Mouse (Mus musculus) heart, postnatal 25 days (tissue): ENCODE data around the gene Ckb. TPM values are rescaled to one million over a fixed set of nuclear protein-coding genes. Genes with fewer than 3 reads are reported as not detected.

Experiments
- DNase-seq: peaks from one replicate; pipeline ENCODE4 v3.0.0; 2022; ENCODE audit warnings: low spot score
- intact Hi-C: fragments of 180-260 bp; cut with DNase I; formaldehyde crosslinking; loops from one replicate; pipeline ENCODE4 v1.15.1; 2025
- total RNA-seq, 2 experiments: library from RNA; stranded (reverse); gene quantifications; 2 replicates each; pipeline ENCODE4 v1.2.3; 2021

Ckb gene
- total RNA-seq, 2 experiments from 2014 or later, result 91.2 to 98.8 TPM

GRCm38 (mm10) chr12:111693341-111694270, 21.5 kb upstream of the Ckb start:
- DNase-seq, result no peak
- intact Hi-C loops, result no loop called here

DNA sequence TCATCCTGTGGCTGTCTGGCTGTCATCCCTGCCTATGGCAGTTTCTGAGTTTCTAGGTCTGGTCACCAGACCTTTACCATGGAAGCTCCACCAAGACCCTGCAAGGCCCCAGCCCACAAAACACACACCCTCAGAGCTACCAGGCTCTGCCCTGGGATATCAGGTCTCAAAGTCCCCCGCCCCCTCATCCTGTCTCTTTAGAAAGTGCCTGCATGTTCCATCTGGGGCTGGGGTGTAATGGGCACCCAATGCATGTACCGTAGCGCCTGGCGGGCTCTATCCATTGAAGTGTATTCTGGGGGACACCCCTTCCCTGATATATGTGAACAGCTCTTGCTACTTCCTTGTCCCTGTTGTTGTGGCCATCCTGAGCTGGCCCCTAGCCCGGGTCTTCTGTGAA, 20.8 kb upstream of the Ckb start:
- no peak for DNase-seq
- intact Hi-C loops, result no loop called here

DNA sequence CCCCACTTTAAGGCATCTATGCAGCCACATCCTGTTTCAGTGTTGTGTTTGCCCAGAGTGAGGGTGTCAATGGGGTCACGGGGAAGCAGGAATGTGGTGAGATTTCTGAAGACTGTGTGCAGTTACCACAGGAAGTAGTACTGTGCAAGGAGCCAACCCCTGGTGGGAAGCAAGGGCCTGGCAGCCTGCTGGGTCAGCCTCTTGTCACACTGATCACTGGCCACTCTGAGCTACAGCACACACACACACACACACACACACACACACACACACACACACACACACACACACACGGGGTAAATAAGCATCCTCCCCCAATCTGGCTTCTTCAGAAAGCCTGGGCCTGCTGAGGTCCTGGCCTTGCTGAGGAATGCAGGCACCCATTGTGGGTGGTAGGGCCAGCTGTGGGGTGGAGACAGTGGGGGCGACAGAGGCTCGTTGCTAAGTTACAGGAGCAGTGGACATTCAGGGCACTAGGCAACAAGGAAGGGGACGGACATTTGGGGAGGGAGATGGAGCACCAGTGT, 19.3 kb upstream of the Ckb start:
- intact Hi-C loops, result no loop called here
- no peak for DNase-seq

DNA sequence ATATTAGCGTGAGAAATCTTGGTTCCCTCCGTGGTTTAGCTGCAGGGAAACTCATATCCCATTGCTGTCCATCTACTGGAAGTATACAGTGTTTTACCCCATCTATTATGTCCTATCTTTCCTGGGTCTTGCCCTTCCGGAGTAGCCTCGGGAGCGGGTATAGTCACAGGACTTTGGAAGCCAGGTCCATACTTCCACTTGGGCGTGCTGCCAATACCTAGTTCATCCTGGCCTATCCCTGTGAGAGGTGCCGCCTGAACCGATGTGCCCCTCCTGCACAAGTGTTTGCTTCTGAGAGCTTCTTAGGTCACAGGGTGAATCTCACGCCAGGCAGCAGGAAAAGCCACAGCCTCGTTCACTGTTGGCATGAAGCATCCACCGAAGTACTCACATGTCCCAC, 17.3 kb upstream of the Ckb start:
- DNase-seq, result no peak
- intact Hi-C loops, result no loop called here

- no peak for DNase-seq
- intact Hi-C loops, result no loop called here
These were observed 15.9 kb upstream of the Ckb start for GRCm38 (mm10) chr12:111688069-111688428.

- intact Hi-C loops, result no loop called here
- peak; percentile 70 for DNase-seq
These were observed 15.4 kb upstream of the Ckb start for GRCm38 (mm10) chr12:111687350-111688068.

GRCm38 (mm10) chr12:111686390-111686789, 14.3 kb upstream of the Ckb start:
- intact Hi-C loops, result no loop called here

DNA sequence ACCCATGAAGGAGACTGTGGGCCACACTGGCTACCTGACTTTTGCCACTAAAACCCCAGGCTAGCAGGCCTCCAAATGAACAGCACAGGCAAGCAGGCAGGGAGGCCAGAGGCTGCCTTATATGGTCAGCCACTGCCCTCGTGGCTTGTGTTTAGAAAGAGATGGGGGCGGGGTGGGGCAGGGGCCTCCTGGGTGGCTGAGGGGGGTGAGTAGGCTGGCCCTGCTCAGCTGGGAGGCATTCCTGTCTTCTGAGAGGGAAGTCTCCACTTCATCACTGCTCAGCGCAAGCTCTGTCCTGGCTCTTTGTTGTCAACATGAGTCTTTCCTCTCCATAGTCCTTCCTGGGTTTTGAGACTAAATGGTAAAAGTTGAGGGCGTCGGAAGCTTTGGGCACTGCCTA, 10.7 kb upstream of the Ckb start:
- intact Hi-C loops, result no loop called here
- no peak for DNase-seq

More at GRCm38 (mm10) chr12:111686390-111686789, 14.3 kb upstream of the Ckb start:
- DNase-seq, result no peak

DNA sequence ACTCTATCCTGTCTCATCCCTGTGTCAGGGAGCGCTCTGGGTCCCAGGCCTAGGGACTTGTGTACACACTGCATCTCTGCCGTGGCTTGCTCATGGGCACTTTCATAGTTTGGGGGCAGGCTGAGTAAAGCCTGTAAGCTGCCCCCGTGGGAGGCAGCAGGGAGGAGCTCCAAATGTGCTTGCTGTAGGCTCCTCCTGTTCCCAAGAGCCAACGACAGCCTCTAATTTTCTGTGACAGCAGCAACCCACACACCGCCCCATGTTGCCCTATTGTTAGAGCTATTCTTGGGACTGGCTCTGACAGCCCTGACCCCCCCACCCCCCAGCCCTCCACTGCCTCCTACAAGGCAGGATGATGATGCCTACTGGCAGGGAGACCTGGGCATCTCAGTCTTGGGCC, 9.9 kb upstream of the Ckb start:
- intact Hi-C loops, result no loop called here
- DNase-seq, result no peak

DNA sequence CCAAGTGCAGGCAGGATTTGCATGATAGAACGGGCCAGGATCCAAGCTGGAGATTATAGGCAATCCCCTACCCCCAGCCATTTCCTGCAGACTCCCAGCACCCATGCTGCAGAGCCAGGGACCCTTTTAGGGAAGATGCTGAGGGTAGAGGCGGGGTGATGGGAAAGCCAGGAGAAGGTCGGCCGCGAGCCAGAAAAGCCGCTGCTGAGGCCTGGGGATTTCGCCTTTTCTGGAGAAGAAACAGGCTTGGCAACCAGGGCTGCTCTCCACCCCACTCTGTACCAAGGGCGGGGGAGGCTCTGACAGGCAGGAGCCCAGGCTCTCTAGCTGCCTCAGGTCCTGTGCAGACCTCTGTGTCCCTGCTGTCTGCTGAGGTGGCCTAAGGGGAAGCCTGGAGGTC, 9.2 kb upstream of the Ckb start:
- DNase-seq, result no peak
- intact Hi-C loops, result no loop called here

GRCm38 (mm10) chr12:111680661-111681060, 8.5 kb upstream of the Ckb start:
- DNase-seq, result no peak
- intact Hi-C loops, result no loop called here

GRCm38 (mm10) chr12:111678997-111679396, 6.9 kb upstream of the Ckb start:
- intact Hi-C loops, result no loop called here
- no peak for DNase-seq

- no peak for DNase-seq
- intact Hi-C loops, result no loop called here
These were observed 6.5 kb upstream of the Ckb start for GRCm38 (mm10) chr12:111678670-111678933.

DNA sequence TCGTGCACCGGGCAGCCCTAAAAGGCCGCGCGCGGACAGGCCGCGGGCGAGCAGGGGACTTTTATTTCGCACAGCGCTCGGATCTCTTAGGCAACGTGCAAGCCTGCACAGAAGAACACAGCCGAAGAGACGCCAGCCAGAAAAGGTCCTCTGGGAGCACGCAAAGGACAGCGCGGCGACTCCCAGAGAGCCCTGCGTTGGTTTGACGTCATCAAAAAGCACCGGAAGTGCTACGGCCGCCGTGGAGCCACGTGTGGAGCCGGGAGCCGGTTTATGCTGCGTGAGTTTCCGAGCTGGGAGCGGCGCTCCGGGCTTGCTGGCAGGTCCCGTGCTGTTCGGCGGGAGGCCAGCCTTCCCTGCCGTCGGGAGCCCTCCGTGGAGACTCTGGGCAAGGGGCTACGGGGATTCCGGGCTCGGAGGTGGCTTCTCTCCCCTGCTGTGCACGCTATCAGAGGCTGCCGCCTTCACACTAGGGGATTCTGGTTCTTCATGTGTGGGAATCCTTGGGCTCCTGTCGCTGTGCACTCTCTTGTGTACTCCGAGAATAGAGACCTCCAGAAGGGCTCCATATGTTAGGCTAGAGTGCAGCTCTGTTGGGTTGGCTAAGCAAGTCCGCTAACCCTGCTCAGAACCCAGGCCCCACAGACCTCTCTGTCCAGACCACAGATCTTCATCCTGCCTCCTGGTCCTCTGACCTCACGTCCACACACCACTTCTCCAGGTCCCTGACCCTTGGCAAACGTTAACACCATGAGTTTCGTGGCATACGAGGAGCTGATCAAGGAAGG, 5.9 kb upstream of the Ckb start, which contains the start of gene Trmt61a:
Gene Trmt61a (plus strand): TSS at position 224 of the 788 bp plus-strand sequence.
- intact Hi-C loops, result no loop called here
- DNase-seq, result peak; percentile 81

DNA sequence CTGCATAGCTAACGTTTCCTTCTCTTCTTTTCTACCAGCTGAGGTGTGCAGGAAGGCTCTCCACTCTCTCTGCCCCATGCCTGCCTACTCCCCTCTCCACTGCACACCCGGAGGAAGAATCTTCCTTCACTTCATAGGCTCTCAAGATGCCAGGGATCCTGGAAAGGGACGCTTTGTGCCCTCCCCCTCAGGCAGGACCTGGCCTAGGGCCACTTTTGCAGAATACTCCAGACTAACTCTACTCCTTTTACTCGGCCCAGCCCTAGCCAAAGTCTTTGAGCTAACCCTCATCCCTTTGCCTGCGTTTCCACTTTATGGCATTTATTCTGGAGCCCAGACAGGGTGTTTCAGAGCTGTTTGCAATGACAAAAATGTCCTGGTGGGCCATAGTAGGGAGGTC, 5.3 kb upstream of the Ckb start:
- no peak for DNase-seq
- intact Hi-C loops, result no loop called here

GRCm38 (mm10) chr12:111675797-111676580, 3.9 kb upstream of the Ckb start:
- no peak for DNase-seq
- intact Hi-C loops, result no loop called here

DNA sequence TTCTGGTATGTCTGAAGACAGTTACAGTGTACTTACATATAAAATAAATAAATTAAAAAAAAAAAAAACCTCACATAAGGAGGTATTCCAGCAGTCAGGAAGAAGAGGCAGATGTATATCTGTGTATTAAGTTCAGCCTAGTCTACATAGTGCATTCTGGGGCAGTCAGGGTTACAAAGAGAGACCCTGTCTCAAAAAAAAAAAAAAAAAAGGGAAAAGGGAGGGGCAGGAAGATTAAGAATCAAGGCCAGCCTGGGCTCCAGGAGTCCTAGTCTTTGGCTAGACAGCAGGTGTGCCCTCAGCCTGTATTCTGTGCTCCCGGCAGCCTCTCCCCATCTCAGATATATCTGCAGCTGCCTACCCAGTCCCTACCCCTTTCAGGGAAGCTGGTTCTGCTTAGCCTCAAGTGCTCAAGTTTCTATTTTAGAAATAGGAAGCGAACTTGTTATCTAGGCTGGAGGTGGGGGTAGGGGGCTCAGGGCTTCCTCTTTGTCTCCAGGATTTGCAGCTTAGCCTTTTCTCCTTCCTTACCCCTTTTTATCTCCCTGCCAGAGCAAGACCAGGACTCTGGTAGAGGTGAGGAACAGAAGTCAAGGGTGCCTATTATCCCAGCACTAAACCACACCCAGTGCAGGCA, 2.8 kb upstream of the Ckb start:
- DNase-seq, result no peak
- intact Hi-C loops, result no loop called here

DNA sequence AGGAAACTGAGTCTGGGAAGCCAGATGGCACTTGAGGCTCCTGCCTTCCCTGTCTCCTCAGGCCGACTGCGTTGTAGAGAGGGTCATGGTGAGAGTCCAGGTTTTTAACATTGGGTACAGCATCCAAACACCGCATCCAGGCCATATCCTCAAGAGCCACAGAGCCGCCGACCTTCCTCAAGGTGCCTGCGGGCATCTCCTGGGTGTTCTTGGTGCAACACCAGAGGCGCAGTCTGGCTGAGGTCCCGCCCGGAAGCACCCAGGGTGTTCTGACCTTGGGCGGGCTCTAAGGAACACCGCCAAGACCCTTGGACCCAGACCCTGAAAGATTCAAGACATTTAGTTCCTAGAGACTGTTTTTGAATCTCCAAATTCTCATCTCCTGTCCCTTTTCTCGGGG, 443 bp upstream of the Ckb start:
- intact Hi-C loops, result no loop called here
- DNase-seq, result no peak

- intact Hi-C loops, result no loop called here
- DNase-seq, result peak; percentile 39
These were observed 671 bp downstream of the Ckb start for GRCm38 (mm10) chr12:111671431-111671902.
